Mouse (Mus musculus) ES-E14 (cell line): ENCODE data around the gene Amotl1.

Experiments
- CHD2 ChIP-seq: IDR thresholded peaks from 2 replicates; pipeline ENCODE4 v1.6.1; 2014; ENCODE audit warnings: mild to moderate bottlenecking, low read depth, low read length, inconsistent platforms
- MAFK ChIP-seq: IDR thresholded peaks from 2 replicates; pipeline ENCODE4 v1.6.1; 2014; ENCODE audit warnings: mild to moderate bottlenecking, low read depth, low read length, inconsistent platforms; ENCODE audit not compliant: insufficient read depth
- ZC3H11A ChIP-seq: IDR thresholded peaks from 2 replicates; pipeline ENCODE4 v1.6.1; 2012; ENCODE audit warnings: low read depth, mild to moderate bottlenecking, inconsistent platforms, low read length, borderline replicate concordance

DNA sequence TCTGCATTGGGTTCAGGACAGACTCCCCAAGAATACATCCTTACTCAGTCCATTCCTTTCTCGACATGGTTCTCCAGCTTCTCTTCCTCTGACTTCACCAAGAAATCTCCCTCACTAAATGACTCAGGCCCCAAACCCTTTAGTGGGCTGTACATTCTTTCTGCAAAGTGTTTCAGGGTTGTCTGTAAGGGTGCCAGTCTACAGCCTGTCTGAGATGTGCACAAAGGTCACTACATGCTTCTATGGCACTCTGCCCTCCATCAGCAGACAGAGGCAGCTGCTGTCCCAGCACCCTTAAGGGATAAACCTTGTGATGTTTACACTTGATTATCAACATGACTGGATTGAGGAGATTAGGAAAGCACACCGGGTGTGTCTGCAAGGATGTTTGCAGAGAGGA, 123.2 kb downstream of the Amotl1 start:
- TF ChIP-seq CHD2 (no peak), ZC3H11A (no peak), MAFK (no peak)
